ENCODE assay signal across 17 mouse cellular contexts in the genomic region with DNA sequence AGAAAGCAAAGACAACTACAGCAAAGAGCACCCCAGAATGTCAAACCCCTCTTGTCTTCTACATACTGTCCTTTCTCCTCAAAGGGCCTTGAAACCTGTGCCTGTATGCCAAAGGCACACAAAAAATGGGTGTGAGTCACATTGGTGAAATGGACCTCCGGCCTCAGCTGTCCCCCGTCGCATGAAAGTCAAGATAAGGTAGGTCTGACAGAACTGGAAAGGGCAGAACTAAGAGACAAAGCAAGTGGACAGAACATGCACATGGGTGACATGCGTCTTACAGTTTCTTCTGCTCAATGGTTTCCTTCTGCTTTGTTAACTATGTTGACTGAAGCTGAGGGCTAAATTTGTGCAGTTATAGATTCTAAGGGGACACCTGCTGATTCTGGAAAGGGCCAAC.
"Had no signal": no experiment of that assay in that cellular context is flagged by ENCODE, and none has a peak within 500 bp of the region (broad histone marks: within the 10 kb centered on the region; RNA-seq: fewer than 3 reads in every experiment).

No protein-coding gene starts in this region.

- H3K4me2 ChIP-seq: lung, embryonic 15.5 days; midbrain, embryonic 11.5 days; midbrain, embryonic 13.5 days; midbrain, embryonic 15.5 days; neural tube, embryonic 12.5 days; stomach, embryonic 15.5 days had no signal

- H3K9ac ChIP-seq: lung, embryonic 15.5 days; midbrain, embryonic 13.5 days; midbrain, embryonic 15.5 days; neural tube, embryonic 12.5 days; stomach, embryonic 15.5 days had no signal

- H3K4me3 ChIP-seq: lung, embryonic 15.5 days; megakaryocyte, embryonic 14.5 days; midbrain, embryonic 13.5 days; midbrain, embryonic 15.5 days; neural tube, embryonic 12.5 days; stomach, embryonic 15.5 days had no signal

- H3K27me3 ChIP-seq: lung, embryonic 15.5 days; megakaryocyte, embryonic 14.5 days; midbrain, embryonic 13.5 days; midbrain, embryonic 15.5 days; neural tube, embryonic 12.5 days; stomach, embryonic 15.5 days had no signal

- DNase-seq: lung, adult 2 months; lung, postnatal 14 days; lung, postnatal 36 days; right cerebral cortex, postnatal 14 days; thymus, adult 2 months; thymus, postnatal 25 days; thymus, postnatal 4 days had no signal

- ATAC-seq: lung, postnatal 0 days; midbrain, embryonic 13.5 days; midbrain, embryonic 15.5 days had no signal

- H3K27ac ChIP-seq: lung, embryonic 15.5 days; macrophage; midbrain, embryonic 15.5 days; neural tube, embryonic 12.5 days; stomach, embryonic 15.5 days; stomach, postnatal 0 days had no signal

- H3K4me1 ChIP-seq: lung, embryonic 15.5 days had no signal

- H3K36me3 ChIP-seq: lung, embryonic 15.5 days; midbrain, embryonic 13.5 days; midbrain, embryonic 15.5 days; neural tube, embryonic 12.5 days; stomach, embryonic 15.5 days had no signal

- H3K9me3 ChIP-seq: lung, embryonic 15.5 days; megakaryocyte, embryonic 14.5 days; midbrain, embryonic 13.5 days; midbrain, embryonic 15.5 days; neural tube, embryonic 12.5 days; stomach, embryonic 15.5 days had no signal
